Mouse (Mus musculus): ENCODE measurements around the gene Tbx2. TPM values are rescaled to one million over a fixed set of nuclear protein-coding genes. Genes with fewer than 3 reads are reported as not detected.

Tbx2 gene
- polyA plus RNA-seq, 1 experiment from 2014 or later: 14.2 TPM

DNA sequence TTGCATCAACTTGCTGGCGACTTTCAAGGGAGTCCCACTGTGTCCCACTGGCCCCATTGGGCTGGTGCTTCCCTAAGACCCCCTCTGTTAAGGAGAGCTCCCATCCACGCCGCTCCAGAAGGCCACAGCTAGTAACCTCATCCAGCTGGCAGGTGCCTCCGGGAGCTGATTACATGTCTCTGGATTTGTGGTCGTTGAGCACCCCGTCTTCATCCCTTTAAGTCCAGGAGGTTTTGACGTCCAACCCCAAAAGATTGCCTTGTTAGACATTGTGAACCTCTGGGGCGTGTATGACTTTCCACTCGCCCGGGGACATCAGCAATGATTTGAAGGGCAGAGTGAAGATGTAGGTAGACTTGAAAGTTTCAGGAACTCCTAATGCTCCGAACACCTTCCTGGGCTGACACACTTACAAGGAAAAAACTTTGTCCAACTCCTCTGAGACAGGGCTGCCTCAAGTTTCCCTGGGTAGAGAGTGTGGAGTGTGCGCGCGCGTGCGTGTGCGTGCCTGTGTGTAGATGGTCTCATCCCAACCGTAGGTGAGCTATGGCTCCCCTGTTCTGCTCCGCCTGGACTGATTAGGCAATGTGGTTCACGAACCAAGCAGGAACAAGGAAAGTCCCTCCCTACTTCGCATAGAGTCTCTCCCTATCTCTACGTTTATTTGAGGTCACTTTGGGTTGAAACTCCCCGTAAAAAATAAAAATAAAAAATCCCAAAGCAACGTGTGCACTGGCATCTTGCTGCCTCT, 10.4 kb downstream of the Tbx2 start:
- peak overlapping the region; percentile 86 for H3K4me2 ChIP-seq
- no peaks in the 10 kb centered on the region for H3K9me3 ChIP-seq
- peak overlapping the region; percentile 100 for H3K9ac ChIP-seq
- peak overlapping the region; percentile 99 for H3K27ac ChIP-seq
- peaks cover 36% of the 10 kb centered on the region for H3K27me3 ChIP-seq
- H3K36me3 ChIP-seq: peaks cover 32% of the 10 kb centered on the region
- 4% methylated on average over 24 of the region's 24 CpGs for WGBS
- peak overlapping the region; percentile 88 for H3K4me3 ChIP-seq
- H3K4me1 ChIP-seq: peaks cover 66% of the 10 kb centered on the region
- no peak for ATAC-seq (ENCODE audit: insufficient number of reproducible peaks, insufficient read depth, low FRiP score, low TSS enrichment, low read depth)

DNA sequence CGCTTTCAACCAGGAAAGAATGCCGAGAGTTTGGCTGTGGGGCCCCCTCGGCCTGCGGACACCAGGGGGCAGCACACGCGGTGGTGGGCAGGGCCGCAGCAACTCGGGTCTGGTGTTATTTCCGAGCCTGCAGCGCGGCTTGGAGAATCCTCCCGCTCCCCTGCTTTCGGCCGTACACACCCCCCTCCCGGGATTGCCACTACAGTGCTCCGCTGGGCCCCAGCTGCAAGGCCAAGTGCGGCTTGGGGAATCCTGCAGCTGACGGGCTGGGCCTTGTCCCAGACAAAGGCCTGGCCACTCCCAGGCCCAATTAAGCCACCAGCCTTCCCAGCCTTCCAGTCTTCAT, 11.0 kb downstream of the Tbx2 start:
- H3K27ac ChIP-seq: peak overlapping the region; percentile 99
- ATAC-seq (ENCODE audit: insufficient number of reproducible peaks, insufficient read depth, low FRiP score, low TSS enrichment, low read depth): peak; percentile 56
- H3K4me1 ChIP-seq: peaks cover 62% of the 10 kb centered on the region
- H3K9ac ChIP-seq: peak overlapping the region; percentile 100
- no peaks in the 10 kb centered on the region for H3K9me3 ChIP-seq
- H3K27me3 ChIP-seq: peaks cover 31% of the 10 kb centered on the region
- H3K4me2 ChIP-seq: peak overlapping the region; percentile 86
- 2% methylated on average over 18 of the region's 18 CpGs for WGBS
- peak overlapping the region; percentile 88 for H3K4me3 ChIP-seq
- H3K36me3 ChIP-seq: peaks cover 27% of the 10 kb centered on the region

DNA sequence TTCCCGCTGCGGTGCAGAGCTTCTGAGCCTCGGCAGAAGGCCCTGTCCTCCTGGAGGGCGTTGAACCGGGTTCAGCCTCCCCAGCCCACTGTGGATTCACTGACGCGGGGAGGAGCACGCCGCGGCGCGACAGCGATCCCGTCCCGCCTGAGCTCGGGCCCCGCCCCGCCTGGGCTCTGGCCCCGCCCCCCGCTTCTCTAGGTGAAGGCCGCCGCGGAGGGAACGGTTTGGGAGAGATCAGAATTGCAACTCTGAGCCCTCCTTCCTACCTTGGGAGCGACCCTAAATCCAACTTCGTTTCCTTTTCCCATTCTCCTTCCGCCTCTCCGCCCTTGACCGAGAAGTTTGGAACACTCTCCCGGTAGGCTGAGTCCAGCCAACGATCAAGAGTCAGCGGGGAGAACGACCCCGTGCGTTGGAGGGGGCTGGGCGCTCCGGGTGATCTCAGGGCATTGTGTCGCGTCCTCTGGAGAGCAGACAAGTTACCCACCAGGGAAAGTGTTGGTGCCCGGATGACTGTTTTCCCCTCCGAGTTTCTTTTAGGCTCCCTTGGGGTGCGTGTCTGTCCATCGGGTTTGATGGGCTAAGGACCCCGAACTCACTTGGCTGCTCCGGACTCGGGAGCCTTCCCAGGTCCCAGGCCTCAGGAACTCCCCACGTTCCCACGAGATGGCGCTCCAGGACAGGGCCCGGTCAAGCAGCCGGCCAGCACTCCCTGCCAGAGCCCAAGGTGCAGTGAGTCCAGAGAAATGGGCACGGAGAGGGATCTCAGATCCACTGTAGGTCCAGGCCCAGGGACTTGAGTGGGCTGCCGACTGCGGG, 12.0 kb downstream of the Tbx2 start:
- Histone ChIP-seq H3K36me3 (peaks cover 25% of the 10 kb centered on the region), H3K9ac (peak overlapping the region; percentile 100), H3K27ac (peak overlapping the region; percentile 99), H3K4me2 (peak overlapping the region; percentile 86), H3K27me3 (peaks cover 28% of the 10 kb centered on the region), H3K4me1 (peaks cover 60% of the 10 kb centered on the region), H3K4me3 (peak overlapping the region; percentile 88), H3K9me3 (no peaks in the 10 kb centered on the region)
- WGBS: under 1% methylated on average over 54 of the region's 54 CpGs
- ATAC-seq (ENCODE audit: insufficient number of reproducible peaks, insufficient read depth, low FRiP score, low TSS enrichment, low read depth): peak; percentile 54

DNA sequence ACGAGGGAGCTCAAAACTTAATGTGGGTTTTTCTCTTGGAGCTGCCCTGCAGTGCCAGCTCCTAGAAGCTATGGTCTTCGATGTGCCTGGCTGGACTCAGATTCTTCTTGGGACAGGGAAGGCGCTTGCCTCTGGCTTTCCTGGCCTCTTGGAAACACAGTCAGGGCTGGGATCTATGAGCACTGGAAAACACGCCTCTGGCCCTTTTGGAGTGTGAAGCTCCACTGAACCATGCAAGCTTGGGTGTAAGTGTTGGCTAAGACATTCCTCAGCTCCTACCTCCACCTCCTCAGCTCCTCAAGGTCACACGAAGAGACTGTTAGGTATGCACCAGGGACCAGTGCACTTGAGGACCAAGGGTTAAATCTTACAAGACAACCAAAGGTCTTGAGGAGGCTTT, 12.6 kb downstream of the Tbx2 start:
- no peaks in the 10 kb centered on the region for H3K9me3 ChIP-seq
- WGBS: 32% methylated on average over 5 of the region's 5 CpGs
- H3K4me3 ChIP-seq: peak overlapping the region; percentile 88
- peak overlapping the region; percentile 100 for H3K9ac ChIP-seq
- H3K4me2 ChIP-seq: peak overlapping the region; percentile 86
- ATAC-seq (ENCODE audit: insufficient number of reproducible peaks, insufficient read depth, low FRiP score, low TSS enrichment, low read depth): no peak
- peaks cover 19% of the 10 kb centered on the region for H3K36me3 ChIP-seq
- peaks cover 54% of the 10 kb centered on the region for H3K4me1 ChIP-seq
- H3K27me3 ChIP-seq: peaks cover 24% of the 10 kb centered on the region
- H3K27ac ChIP-seq: peak overlapping the region; percentile 99

DNA sequence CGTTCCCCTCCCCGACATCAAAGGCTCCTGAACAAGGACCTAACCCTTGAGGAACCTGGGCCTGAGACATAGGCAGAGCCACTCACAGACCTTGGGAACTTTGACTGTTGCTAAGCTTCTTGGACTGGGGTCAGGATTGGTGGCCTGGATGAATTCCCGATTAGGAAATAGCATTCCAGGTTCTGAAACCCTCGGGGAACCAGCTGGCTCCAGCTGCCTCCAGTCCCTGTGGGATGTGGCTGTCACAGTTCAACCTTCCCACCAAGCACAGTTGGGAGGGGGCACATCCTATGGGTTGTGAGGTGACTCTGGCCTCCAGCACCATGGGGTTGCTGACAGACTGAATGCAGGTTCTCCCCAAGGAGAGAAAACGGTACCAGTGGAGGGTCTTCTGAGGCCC, 13.6 kb downstream of the Tbx2 start:
- Histone ChIP-seq H3K36me3 (peaks cover 9% of the 10 kb centered on the region; the same call in 1 of the 2 replicates), H3K27me3 (peaks cover 18% of the 10 kb centered on the region), H3K27ac (no peak overlapping the region), H3K9ac (no peak overlapping the region), H3K4me2 (no peak overlapping the region), H3K4me3 (no peak overlapping the region), H3K4me1 (peaks cover 44% of the 10 kb centered on the region), H3K9me3 (no peaks in the 10 kb centered on the region)
- 43% methylated on average over 5 of the region's 5 CpGs for WGBS
- ATAC-seq (ENCODE audit: insufficient number of reproducible peaks, insufficient read depth, low FRiP score, low TSS enrichment, low read depth): no peak

DNA sequence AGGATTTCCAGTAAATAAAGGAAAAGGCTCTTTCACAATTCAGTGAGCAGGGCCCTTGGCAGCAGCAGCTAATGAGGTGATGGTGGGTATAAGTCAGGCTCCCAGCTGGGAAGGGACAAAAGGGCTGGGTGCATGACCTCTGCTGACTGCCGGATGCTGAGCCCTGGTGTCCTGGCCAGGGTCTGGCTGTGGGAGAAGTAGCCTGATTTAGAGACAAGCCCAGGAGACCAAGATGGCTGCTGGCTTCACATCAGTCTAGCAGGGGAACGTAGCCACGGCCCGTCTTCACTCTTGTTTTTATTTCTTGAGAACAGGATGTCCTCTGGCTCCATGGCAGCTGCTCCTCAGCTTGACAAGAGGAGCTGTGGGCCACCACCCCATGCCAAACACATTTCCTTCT, 14.2 kb downstream of the Tbx2 start:
- no peak overlapping the region for H3K27ac ChIP-seq
- H3K9ac ChIP-seq: no peak overlapping the region
- peaks cover 14% of the 10 kb centered on the region; the same call in 1 of the 2 replicates for H3K27me3 ChIP-seq
- 67% methylated on average over 4 of the region's 4 CpGs for WGBS
- H3K9me3 ChIP-seq: no peaks in the 10 kb centered on the region
- H3K4me2 ChIP-seq: no peak overlapping the region
- no peak for ATAC-seq (ENCODE audit: insufficient number of reproducible peaks, insufficient read depth, low FRiP score, low TSS enrichment, low read depth)
- 0 out of 2 replicates have a peak, but pooled peaks cover 9% of the 10 kb centered on the region for H3K36me3 ChIP-seq
- H3K4me1 ChIP-seq: peaks cover 40% of the 10 kb centered on the region
- H3K4me3 ChIP-seq: no peak overlapping the region

DNA sequence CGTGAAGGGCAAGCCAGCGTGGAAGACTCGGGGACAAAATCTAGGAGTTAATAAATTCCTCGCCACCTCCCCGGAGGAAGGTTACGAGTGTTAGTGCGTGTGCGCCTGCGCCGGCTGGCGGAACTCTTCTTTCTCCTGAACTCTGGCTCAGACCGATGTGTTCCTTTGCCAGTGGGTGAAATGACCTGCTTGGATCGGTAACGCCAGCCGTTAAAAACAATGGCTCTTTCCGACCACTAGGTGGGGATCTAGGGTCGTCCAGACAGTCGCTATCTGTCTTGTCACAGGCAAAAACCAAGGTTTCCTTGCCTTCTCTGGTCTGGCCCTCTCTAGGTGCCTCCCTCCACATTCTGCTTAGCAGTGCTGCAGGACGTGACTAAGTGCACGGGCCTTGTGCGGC, 16.7 kb downstream of the Tbx2 start:
- Histone ChIP-seq H3K4me2 (peak overlapping the region; percentile 53), H3K27me3 (peaks cover 14% of the 10 kb centered on the region; the same call in 1 of the 2 replicates), H3K9ac (peak overlapping the region; percentile 47; the same call in 1 of the 2 replicates), H3K9me3 (no peaks in the 10 kb centered on the region), H3K4me1 (peaks cover 15% of the 10 kb centered on the region), H3K27ac (no peak overlapping the region), H3K4me3 (peak overlapping the region; percentile 32), H3K36me3 (no peaks in the 10 kb centered on the region)
- 2% methylated on average over 21 of the region's 21 CpGs for WGBS
- no peak for ATAC-seq (ENCODE audit: insufficient number of reproducible peaks, insufficient read depth, low FRiP score, low TSS enrichment, low read depth)

DNA sequence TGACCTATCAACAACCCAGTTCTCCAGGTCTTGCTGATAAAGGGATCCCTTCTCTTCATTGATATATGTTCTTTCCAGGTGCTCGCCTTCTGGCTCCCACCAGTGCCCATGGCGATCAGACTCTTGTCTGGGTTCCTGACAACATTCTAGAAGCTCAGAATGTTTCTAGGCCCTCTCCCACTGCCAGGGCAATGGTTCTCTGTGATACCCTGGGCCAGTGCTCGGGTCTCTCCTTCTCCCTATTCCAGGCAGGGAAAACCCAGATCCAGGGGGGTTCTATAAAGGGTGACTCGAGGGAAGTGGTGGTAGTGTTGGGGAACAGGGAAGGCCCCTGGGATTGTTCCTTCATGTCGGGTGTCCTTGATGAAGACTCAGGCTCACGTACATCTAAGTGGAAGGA, 17.9 kb downstream of the Tbx2 start, which contains the start of gene Gm11444:
TSS of gene Gm11444 (minus strand) at position 101 of the 400 bp plus-strand sequence.
- Histone ChIP-seq H3K27ac (no peak within 1 kb of the TSS), H3K27me3 (0 out of 2 replicates have a peak, but pooled peaks cover 11% of the 10 kb centered on the region), H3K9me3 (0 out of 2 replicates have a peak, but pooled peaks cover 3% of the 10 kb centered on the region), H3K9ac (no peak within 1 kb of the TSS), H3K4me1 (peaks cover 7% of the 10 kb centered on the region), H3K36me3 (no peaks in the 10 kb centered on the region), H3K4me3 (peak within 1 kb of the TSS; percentile 32; the same call in 1 of the 2 replicates), H3K4me2 (peak within 1 kb of the TSS; percentile 53)
- ATAC-seq (ENCODE audit: insufficient number of reproducible peaks, insufficient read depth, low FRiP score, low TSS enrichment, low read depth): no peak
- WGBS: 86% methylated on average over 6 of the region's 6 CpGs

DNA sequence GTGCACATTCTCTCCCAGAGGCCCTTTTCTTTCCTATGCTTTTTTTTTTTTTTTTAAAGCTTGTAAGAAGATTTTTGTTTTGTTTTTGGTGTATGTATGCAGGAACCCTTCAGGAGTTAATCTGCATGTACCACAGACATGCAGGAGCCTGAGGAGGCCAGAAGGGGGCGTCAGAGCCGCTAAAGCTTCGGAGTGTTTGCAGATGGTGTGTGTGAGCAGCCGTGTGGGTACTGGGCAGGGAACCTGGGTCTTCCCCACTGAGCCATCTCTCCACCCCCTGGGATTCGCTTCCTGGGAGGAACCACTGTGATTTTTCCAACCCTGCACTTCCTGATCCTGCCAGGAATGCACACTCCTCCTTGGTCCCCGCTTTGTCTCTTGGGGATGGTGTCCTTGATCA, 18.4 kb downstream of the Tbx2 start:
- Histone ChIP-seq H3K9me3 (0 out of 2 replicates have a peak, but pooled peaks cover 3% of the 10 kb centered on the region), H3K27me3 (0 out of 2 replicates have a peak, but pooled peaks cover 11% of the 10 kb centered on the region), H3K27ac (no peak overlapping the region), H3K4me1 (peaks cover 3% of the 10 kb centered on the region; the same call in 1 of the 2 replicates), H3K4me2 (no peak overlapping the region), H3K4me3 (no peak overlapping the region), H3K36me3 (no peaks in the 10 kb centered on the region), H3K9ac (no peak overlapping the region)
- 40% methylated on average over 6 of the region's 6 CpGs for WGBS
- no peak for ATAC-seq (ENCODE audit: insufficient number of reproducible peaks, insufficient read depth, low FRiP score, low TSS enrichment, low read depth)

DNA sequence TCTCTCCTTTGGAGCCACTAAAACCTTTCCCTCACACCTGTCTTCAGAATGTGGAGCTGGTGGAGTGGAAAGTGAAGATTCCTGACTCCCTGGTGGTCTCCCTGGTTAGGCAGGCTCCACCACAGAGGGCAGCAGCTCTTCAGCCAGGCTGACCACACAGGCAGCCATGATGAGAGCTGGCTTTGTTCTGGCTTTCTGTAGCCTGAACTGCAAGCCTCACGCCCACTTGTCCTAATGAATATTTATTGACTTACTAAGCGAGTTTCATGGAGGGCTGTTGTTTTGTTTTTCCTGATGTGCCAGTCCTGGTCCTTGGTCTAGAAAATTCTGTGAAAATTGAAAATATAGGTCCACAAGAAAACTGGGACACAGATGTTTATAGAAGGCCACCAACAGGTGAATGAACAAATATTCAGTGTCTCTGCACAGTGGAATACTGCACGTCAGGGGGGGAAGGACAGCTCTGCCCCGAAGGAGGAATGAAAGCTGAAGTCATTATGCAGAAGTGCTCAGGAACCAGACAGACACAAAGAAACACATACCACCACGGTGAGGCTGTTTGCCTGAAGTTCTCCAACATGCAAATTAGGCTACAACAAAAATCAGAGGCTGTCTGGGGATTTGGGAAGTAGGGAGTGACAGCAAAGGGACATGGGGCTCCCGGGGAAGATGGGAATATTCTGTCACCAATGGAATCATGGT, 25.8 kb downstream of the Tbx2 start:
- Histone ChIP-seq H3K27ac (no peak overlapping the region), H3K4me1 (no peaks in the 10 kb centered on the region), H3K4me2 (no peak overlapping the region), H3K36me3 (no peaks in the 10 kb centered on the region), H3K9me3 (0 out of 2 replicates have a peak, but pooled peaks cover 3% of the 10 kb centered on the region), H3K27me3 (no peaks in the 10 kb centered on the region), H3K4me3 (no peak overlapping the region), H3K9ac (no peak overlapping the region)
- no peak for ATAC-seq (ENCODE audit: insufficient number of reproducible peaks, insufficient read depth, low FRiP score, low TSS enrichment, low read depth)
- WGBS: 15% methylated on average over 6 of the region's 6 CpGs

DNA sequence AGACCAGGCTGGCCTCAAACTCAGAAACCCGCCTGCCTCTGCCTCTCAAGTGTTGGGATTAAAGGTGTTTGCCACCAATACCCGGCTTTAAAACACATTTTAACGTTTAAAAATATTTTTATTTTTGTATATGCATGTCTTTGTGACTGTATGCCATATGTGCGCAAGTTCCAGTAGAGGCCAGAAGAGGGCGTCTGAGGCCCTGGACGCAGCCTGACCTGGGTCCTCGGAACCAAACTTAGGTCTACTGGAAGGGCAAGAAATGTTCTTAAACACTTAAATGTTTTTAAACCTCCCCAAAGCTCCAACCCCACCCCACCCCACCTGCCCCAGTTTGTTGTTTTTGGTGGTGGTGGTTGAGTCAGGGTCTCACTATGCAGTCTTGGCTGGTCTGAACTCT, 32.0 kb downstream of the Tbx2 start:
- Histone ChIP-seq H3K4me2 (no peak overlapping the region), H3K9me3 (no peaks in the 10 kb centered on the region), H3K4me3 (no peak overlapping the region), H3K9ac (no peak overlapping the region), H3K4me1 (no peaks in the 10 kb centered on the region), H3K27me3 (no peaks in the 10 kb centered on the region), H3K36me3 (no peaks in the 10 kb centered on the region), H3K27ac (no peak overlapping the region)
- WGBS: 38% methylated on average over 7 of the region's 7 CpGs
- no peak for ATAC-seq (ENCODE audit: insufficient number of reproducible peaks, insufficient read depth, low FRiP score, low TSS enrichment, low read depth)
